ENCODE assay signal across 23 mouse cellular contexts in the genomic region with DNA sequence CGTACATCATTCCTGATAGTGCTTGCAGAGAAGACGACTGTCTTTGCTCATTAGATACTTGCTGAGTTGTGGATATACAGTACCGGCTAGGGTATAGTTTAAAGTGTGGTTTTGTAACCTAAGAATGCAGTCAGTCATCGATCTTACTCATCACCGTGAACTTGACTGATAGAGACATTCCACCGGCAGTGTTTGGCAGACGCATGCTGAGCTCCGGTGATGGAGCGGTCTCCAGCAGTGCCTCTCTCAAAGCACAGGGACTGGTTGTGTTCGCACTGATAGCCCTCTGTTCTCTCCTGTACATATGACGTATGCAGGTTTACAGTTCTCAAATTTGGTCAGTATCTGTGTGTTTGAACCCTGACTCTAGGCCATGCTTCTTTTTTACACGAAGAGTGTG. TPM values are rescaled to one million over a fixed set of nuclear protein-coding genes. Genes with fewer than 3 reads are reported as not detected.
DNase-seq lines count a peak whose midpoint lies in the region; ATAC-seq and TF ChIP-seq lines count a peak whose summit lies in the region.
"Had no signal": no experiment of that assay in that cellular context is flagged by ENCODE, and none has a peak within 500 bp of the region (broad histone marks: within the 10 kb centered on the region; RNA-seq: fewer than 3 reads in every experiment).

No protein-coding gene starts in this region.

- no peaks in the 10 kb centered on the region for H3K36me3 ChIP-seq in hindbrain, embryonic 13.5 days
- 0 out of 2 replicates have a peak, but pooled peaks cover under 1% of the 10 kb centered on the region for H3K36me3 ChIP-seq in hindbrain, embryonic 10.5 days
- H3K36me3 ChIP-seq in neural tube, embryonic 12.5 days, result no peaks in the 10 kb centered on the region
- no peaks in the 10 kb centered on the region for H3K36me3 ChIP-seq in C2C12 (ENCODE audit: control insufficient read depth, insufficient read depth)
- H3K36me3 ChIP-seq: forebrain, embryonic 10.5 days; heart, embryonic 15.5 days had no signal

- ATAC-seq in hindbrain, embryonic 13.5 days (ENCODE audit: low FRiP score), result peak; percentile 49; the same call in 1 of the 2 replicates
- ATAC-seq in neural tube, embryonic 12.5 days (ENCODE audit: low FRiP score, low read depth), result 0 out of 2 replicates have a peak, but pooled peaks have one; percentile 21
- ATAC-seq: forebrain, embryonic 14.5 days had no signal

- no peak overlapping the region for H3K4me2 ChIP-seq in hindbrain, embryonic 13.5 days
- H3K4me2 ChIP-seq in neural tube, embryonic 12.5 days (replicated peaks), result no peak overlapping the region
- H3K4me2 ChIP-seq: embryonic facial prominence, embryonic 15.5 days; heart, embryonic 11.5 days; heart, embryonic 15.5 days had no signal

- 60% methylated on average over 12 of the region's 12 CpGs for WGBS in hindbrain, embryonic 13.5 days
- 81% methylated on average over 12 of the region's 12 CpGs for WGBS in hindbrain, embryonic 10.5 days
- 73% methylated on average over 12 of the region's 12 CpGs for WGBS in neural tube, embryonic 12.5 days

- H3K27ac ChIP-seq in hindbrain, embryonic 13.5 days, result peak overlapping the region; percentile 13; the same call in 1 of the 2 replicates
- no peak overlapping the region for H3K27ac ChIP-seq in hindbrain, embryonic 10.5 days
- no peak overlapping the region for H3K27ac ChIP-seq in neural tube, embryonic 12.5 days
- H3K27ac ChIP-seq: embryonic facial prominence, embryonic 15.5 days; forebrain, embryonic 10.5 days; heart, embryonic 15.5 days had no signal

- no peak for DNase-seq in hindbrain, embryonic 10.5 days (ENCODE audit: low spot score)
- no peak for DNase-seq in neural tube, embryonic 10.5 days (ENCODE audit: extremely low spot score, low spot score)
- peak; percentile 36 for DNase-seq in R1 (ENCODE audit: low read depth, low spot score)
- DNase-seq in heart, adult 8-10 months (ENCODE audit: low spot score), result no peak
- DNase-seq in urinary bladder, postnatal 4 days (ENCODE audit: low spot score in 2 of 2), result no peak
- DNase-seq: adrenal gland, postnatal 14 days; B cell, adult 2 months; cerebellum, adult 11-12 months; cerebellum, adult 9-10 months; cerebellum, postnatal 36 days; gastrocnemius, postnatal 10 days; heart, adult 18-20 months; heart, postnatal 14 days; kidney, adult 18-20 months had no signal

- H3ac ChIP-seq in C2C12 (ENCODE audit: control insufficient read depth, insufficient read length, low read depth), result no peak overlapping the region

- no peak overlapping the region for H3K9ac ChIP-seq in hindbrain, embryonic 13.5 days
- no peak overlapping the region for H3K9ac ChIP-seq in neural tube, embryonic 12.5 days
- H3K9ac ChIP-seq: embryonic facial prominence, embryonic 15.5 days; heart, embryonic 15.5 days had no signal

- H3K79me3 ChIP-seq in C2C12 (ENCODE audit: low read depth), result no peaks in the 10 kb centered on the region

- H3K79me2 ChIP-seq in C2C12 (ENCODE audit: control insufficient read depth, insufficient read depth), result no peaks in the 10 kb centered on the region

- no peaks in the 10 kb centered on the region for H3K27me3 ChIP-seq in hindbrain, embryonic 13.5 days
- H3K27me3 ChIP-seq in hindbrain, embryonic 10.5 days (ENCODE audit: insufficient read depth, poor library complexity, severe bottlenecking), result no peaks in the 10 kb centered on the region
- H3K27me3 ChIP-seq in neural tube, embryonic 12.5 days (replicated peaks), result no peaks in the 10 kb centered on the region
- no peaks in the 10 kb centered on the region for H3K27me3 ChIP-seq in C2C12 (ENCODE audit: control insufficient read depth, insufficient read depth, insufficient read length)
- H3K27me3 ChIP-seq: embryonic facial prominence, embryonic 15.5 days; heart, embryonic 15.5 days had no signal

- no peak overlapping the region for H3K4me3 ChIP-seq in hindbrain, embryonic 13.5 days
- no peak overlapping the region for H3K4me3 ChIP-seq in hindbrain, embryonic 10.5 days
- no peak overlapping the region for H3K4me3 ChIP-seq in neural tube, embryonic 12.5 days
- H3K4me3 ChIP-seq in C2C12 (ENCODE audit: insufficient read depth, poor library complexity, severe bottlenecking), result no peak overlapping the region
- H3K4me3 ChIP-seq: embryonic facial prominence, embryonic 15.5 days; erythroblast, embryonic 14.5 days; forebrain, embryonic 10.5 days; heart, embryonic 15.5 days had no signal

- no peak for TF ChIP-seq CTCF in C2C12 (IDR thresholded peaks at IDR 0.05; ENCODE audit: control insufficient read depth, insufficient read depth, insufficient read length)

- peaks cover 24% of the 10 kb centered on the region for H3K4me1 ChIP-seq in hindbrain, embryonic 13.5 days (replicated peaks)
- peaks cover 3% of the 10 kb centered on the region; the same call in 1 of the 2 replicates for H3K4me1 ChIP-seq in hindbrain, embryonic 10.5 days (replicated peaks)
- H3K4me1 ChIP-seq in neural tube, embryonic 12.5 days, result peaks cover 6% of the 10 kb centered on the region; the same call in 1 of the 2 replicates
- H3K4me1 ChIP-seq: embryonic facial prominence, embryonic 15.5 days; forebrain, embryonic 10.5 days had no signal

- H3K9me3 ChIP-seq in hindbrain, embryonic 13.5 days, result no peaks in the 10 kb centered on the region
- no peaks in the 10 kb centered on the region for H3K9me3 ChIP-seq in hindbrain, embryonic 10.5 days
- H3K9me3 ChIP-seq in neural tube, embryonic 12.5 days, result no peaks in the 10 kb centered on the region
- H3K9me3 ChIP-seq: embryonic facial prominence, embryonic 15.5 days; forebrain, embryonic 10.5 days; heart, embryonic 15.5 days had no signal

TF ChIP-seq in C2C12, 6 proteins besides CTCF, POLR2A, EP300 and RAD21:
- TF ChIP-seq MYOD1 (IDR thresholded peaks at IDR 0.05; ENCODE audit: control insufficient read depth, insufficient read length, low read depth), result peak; percentile 2
- TF ChIP-seq MYOG (IDR thresholded peaks at IDR 0.05; ENCODE audit: control insufficient read depth, extremely low read depth, insufficient read length), result no peak
TF ChIP-seq in C2C12: peak in this region for 1.

RNA-seq across cellular contexts. Expression of a gene that starts 9.6 kb away (rescaled TPM):
- 2.7 and 3.3 TPM in 2 replicates for polyA plus RNA-seq in hindbrain, embryonic 13.5 days (2015; fragmentation: Nextera tagmentation; extraction: Ambion mirVana)
- polyA plus RNA-seq in hindbrain, embryonic 10.5 days (2016; fragmentation: Nextera tagmentation; extraction: Ambion mirVana), result 3.0 and 3.3 TPM in 2 replicates
- polyA plus RNA-seq in neural tube, embryonic 12.5 days (2016; fragmentation: Nextera tagmentation; extraction: Ambion mirVana), result 3.1 and 3.4 TPM in 2 replicates
- 2.1 TPM for polyA plus RNA-seq in C2C12 (2012; fragmentation: generic; extraction: Trizol)
- 10 to 100 TPM in 1 of 4 experiments, 1 to 10 TPM in 3; 8.0 to 11.6 (median 9.3) TPM for total RNA-seq in heart, adult 8-10 months (2022)
